Mouse (Mus musculus) ES-E14 (cell line): ENCODE results near the gene Klk6.

Source experiments
- CHD2 ChIP-seq: IDR thresholded peaks from 2 replicates; pipeline ENCODE4 v1.6.1; 2014; ENCODE audit warnings: mild to moderate bottlenecking, low read depth, low read length, inconsistent platforms
- HCFC1 ChIP-seq: IDR thresholded peaks from 2 replicates; pipeline ENCODE4 v1.6.1; 2012; ENCODE audit warnings: low read length, inconsistent platforms, borderline replicate concordance; ENCODE audit not compliant: insufficient read depth

DNA sequence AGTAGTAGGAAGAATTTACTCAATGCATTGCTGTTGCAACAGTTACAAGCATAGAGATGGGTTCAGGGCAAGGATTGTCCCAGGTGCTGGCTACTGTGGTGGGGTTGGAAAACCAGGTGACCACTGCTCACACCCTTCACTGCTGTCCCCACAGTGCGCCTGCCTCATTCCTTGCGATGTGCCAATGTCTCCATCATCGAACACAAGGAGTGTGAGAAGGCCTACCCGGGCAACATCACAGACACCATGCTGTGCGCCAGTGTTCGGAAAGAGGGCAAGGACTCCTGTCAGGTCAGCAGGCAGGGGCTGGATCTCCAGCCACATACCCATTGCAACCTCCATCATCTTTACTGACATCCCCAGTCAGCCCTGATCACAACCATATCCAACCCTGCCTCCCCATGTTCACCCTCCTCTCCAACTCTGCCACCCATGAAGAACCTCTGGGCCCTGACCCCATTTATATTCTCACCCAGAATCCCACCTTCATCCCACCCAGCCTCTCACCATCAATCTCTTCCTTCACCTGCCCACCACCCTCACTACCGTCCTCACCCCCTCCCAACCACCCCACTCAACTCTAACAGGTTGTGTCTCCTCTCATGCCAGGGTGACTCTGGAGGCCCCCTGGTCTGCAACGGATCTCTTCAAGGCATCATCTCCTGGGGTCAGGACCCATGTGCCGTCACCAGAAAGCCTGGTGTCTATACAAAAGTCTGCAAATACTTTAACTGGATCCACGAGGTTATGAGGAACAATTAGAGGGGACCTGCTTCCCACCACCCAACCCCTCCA is 45.9 kb upstream of the Klk6 start:
- TF ChIP-seq HCFC1 (no peak), CHD2 (no peak)
